Mouse (Mus musculus) hindbrain, embryonic 10.5 days (tissue): ENCODE measurements around the gene 6030445D17Rik. TPM values are rescaled to one million over a fixed set of nuclear protein-coding genes. Genes with fewer than 3 reads are reported as not detected.
A peak's percentile ranks its signal among the peaks of the same experiment; 100 is the strongest.

Experiments used
- DNase-seq: peaks from one replicate; pipeline ENCODE4 v3.0.0-alpha.2; 2017; ENCODE audit warnings: low spot score
- H3K27ac ChIP-seq: fragments of 300-500 bp; sonication (generic); 2 replicates; pipeline ENCODE4 v1.5.1; 2016; ENCODE audit warnings: mild to moderate bottlenecking, moderate library complexity
- H3K27me3 ChIP-seq: fragments of 300-500 bp; sonication (generic); 2 replicates; pipeline ENCODE4 v1.6.1; 2016; ENCODE audit warnings: mild to moderate bottlenecking; ENCODE audit not compliant: poor library complexity, insufficient read depth, severe bottlenecking
- H3K36me3 ChIP-seq: fragments of 300-500 bp; sonication (generic); 2 replicates; pipeline ENCODE4 v1.6.1; 2016; ENCODE audit warnings: mild to moderate bottlenecking, moderate library complexity
- H3K4me1 ChIP-seq: fragments of 300-500 bp; sonication (generic); replicated peaks from 2 replicates; pipeline ENCODE4 v1.6.1; 2016; ENCODE audit warnings: mild to moderate bottlenecking
- H3K4me3 ChIP-seq: fragments of 300-500 bp; sonication (generic); 2 replicates; pipeline ENCODE4 v1.5.1; 2016; ENCODE audit warnings: mild to moderate bottlenecking, moderate library complexity
- H3K9me3 ChIP-seq: fragments of 300-500 bp; sonication (generic); 2 replicates; pipeline ENCODE4 v1.6.1; 2016; ENCODE audit warnings: mild to moderate bottlenecking, moderate library complexity
- whole genome bisulfite sequencing: fragments of 180-500 bp; shearing (Covaris S2); methylation state at CpG from one replicate; pipeline ENCODE4 v1.1.7; 2016; 5-methylcytosine and 5-hydroxymethylcytosine counted together
- polyA plus RNA-seq: library from polyadenylated mRNA; unstranded; fragments of >200 nt; fragmentation: Nextera tagmentation; extraction: Ambion mirVana; gene quantifications from 2 replicates; pipeline ENCODE4 v1.2.1, GENCODE M21; 2016

6030445D17Rik gene
- 0.17 and 0.24 TPM in 2 replicates for polyA plus RNA-seq

DNA sequence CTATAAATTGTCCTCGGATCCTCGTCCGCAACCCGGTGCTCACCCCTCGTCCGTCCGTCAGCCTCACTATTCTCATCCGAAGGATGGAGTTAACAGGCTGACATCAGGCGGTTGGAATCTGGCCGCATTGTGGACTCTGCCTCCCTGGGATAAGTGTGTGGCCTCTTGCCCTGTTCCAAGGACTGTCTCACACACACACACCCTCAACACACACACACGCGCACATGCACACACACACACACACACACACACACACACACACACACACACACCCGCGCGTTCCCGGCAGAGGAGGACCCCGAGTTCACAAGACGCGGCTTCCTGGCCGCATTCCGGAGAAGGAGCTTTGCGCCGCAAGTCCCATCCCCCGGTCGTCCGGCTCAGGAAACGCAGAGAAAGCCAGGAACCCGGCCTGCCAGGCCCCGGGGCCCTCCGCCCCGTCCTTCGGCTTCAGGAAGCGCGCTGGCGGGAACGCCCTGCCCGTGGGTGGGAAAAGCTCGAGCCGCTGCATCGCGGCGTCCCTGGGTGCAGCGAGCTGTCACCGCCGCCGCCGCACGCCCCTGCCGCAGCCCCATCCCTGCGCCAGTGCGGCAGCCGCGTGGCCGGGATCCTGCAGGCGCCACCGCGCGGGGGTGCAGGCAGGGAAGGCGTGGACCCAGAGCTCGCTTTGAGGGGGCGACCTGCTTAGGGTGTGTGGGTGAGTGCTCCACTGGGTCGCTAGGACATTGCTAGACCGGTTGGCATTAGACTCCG, at the start of gene 6030445D17Rik:
Gene 6030445D17Rik, plus strand, starts transcription at position 165 of the 753 bp plus-strand sequence.
- H3K27ac ChIP-seq: peak within 1 kb of the TSS; percentile 89
- peak; percentile 76 for DNase-seq
- under 1% methylated on average over 64 of the region's 64 CpGs for WGBS
- H3K27me3 ChIP-seq: peaks cover 66% of the 10 kb centered on the region
- H3K4me1 ChIP-seq: peaks cover 39% of the 10 kb centered on the region
- peak within 1 kb of the TSS; percentile 80 for H3K4me3 ChIP-seq
- H3K9me3 ChIP-seq: no peaks in the 10 kb centered on the region
- no peaks in the 10 kb centered on the region for H3K36me3 ChIP-seq

DNA sequence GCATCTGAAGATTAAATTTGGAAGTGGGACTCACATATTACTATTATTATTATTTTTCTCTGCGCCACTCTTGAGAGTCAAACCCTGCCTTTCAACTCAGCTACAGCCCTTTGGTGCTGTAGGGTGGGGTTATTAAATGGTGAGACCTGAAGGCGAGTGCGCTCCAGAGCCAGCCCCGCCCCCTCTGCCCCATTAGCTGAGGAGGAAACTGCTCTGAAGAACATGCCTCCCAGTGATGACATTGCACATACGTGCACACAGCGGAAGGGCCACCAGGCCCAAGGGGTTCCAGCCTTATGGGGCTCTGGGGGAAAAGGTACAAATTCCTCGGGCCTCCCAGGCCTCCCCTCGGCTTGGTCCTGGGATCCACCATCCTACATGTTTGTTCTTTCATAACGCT, 46.6 kb upstream of the 6030445D17Rik start:
- Histone ChIP-seq H3K27me3 (peaks cover 29% of the 10 kb centered on the region), H3K27ac (no peak overlapping the region), H3K4me1 (peaks cover 17% of the 10 kb centered on the region), H3K9me3 (no peaks in the 10 kb centered on the region), H3K4me3 (no peak overlapping the region), H3K36me3 (no peaks in the 10 kb centered on the region)
- 89% methylated on average over 9 of the region's 9 CpGs for whole genome bisulfite sequencing
- no peak for DNase-seq

DNA sequence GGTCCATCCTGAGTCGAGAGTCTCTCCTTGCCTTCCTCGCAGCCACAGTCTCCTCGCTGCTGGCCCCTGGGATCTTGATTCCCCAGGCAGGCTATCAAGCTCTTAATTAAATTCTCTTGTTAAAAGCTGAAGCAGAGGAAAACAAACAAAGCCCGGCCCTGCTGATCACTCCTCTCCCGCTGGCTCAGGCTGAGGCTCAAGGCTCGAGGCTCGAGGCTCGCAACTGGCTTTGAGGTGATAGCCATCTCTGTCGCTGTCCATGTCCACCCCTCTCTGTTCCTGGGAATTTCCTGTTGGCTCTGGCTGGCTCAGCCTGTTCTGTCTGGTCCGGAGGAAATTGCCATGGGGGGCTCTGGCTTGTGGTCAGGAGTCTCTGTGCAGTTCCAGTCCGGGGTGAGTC, 43.1 kb upstream of the 6030445D17Rik start:
- Histone ChIP-seq H3K9me3 (no peaks in the 10 kb centered on the region), H3K27me3 (peaks cover 64% of the 10 kb centered on the region), H3K27ac (peak overlapping the region; percentile 19), H3K36me3 (no peaks in the 10 kb centered on the region), H3K4me1 (peaks cover 41% of the 10 kb centered on the region), H3K4me3 (no peak overlapping the region)
- no peak for DNase-seq
- WGBS: 12% methylated on average over 11 of the region's 11 CpGs

DNA sequence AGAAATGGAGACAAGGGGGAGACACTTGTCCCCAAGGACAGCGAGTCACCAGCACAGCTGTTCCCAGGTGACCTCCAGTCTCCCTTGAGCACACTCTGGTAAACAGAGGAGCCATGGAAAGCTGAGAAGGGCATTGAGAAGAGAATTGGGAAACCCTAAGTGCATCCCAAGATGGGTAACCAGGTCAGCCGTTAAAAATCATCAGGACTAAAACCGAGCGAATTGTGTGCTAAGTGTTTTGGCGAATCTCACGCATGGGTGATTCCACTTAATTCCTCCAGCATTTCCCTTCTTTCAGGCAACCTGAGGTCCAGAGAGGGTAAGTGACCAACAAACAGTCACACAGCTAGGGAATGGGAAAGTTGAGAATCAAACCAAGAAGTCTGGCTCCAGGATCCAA, 42.7 kb upstream of the 6030445D17Rik start:
- DNase-seq: no peak
- peaks cover 68% of the 10 kb centered on the region for H3K27me3 ChIP-seq
- peaks cover 45% of the 10 kb centered on the region for H3K4me1 ChIP-seq
- WGBS: 68% methylated on average over 6 of the region's 6 CpGs
- no peaks in the 10 kb centered on the region for H3K36me3 ChIP-seq
- no peaks in the 10 kb centered on the region for H3K9me3 ChIP-seq
- peak overlapping the region; percentile 19 for H3K27ac ChIP-seq
- H3K4me3 ChIP-seq: no peak overlapping the region

DNA sequence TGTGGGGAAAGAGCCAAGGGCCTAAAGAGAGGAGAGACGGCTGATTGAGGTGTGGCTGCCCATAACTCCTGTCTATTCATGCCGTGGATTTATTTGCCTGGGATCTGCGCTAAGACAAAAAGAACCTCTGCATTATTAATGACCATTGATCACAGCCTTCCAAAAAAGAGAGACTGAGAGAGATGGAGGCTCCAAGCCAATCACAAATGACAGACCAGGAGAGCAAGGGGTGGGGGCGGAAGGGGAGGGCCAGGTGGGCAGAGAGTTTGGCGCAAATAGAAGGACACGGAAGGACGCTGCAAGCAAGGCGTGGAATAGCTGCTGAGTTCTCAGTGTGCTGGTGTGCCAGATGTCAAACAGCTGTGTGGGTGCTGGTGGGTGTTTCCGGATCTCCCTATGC, 38.8 kb upstream of the 6030445D17Rik start, which contains the start of gene Htr1d:
Gene Htr1d, plus strand, starts transcription at position 301 of the 400 bp plus-strand sequence.
- Histone ChIP-seq H3K36me3 (no peaks in the 10 kb centered on the region), H3K27me3 (peaks cover 93% of the 10 kb centered on the region), H3K9me3 (no peaks in the 10 kb centered on the region), H3K4me1 (peaks cover 51% of the 10 kb centered on the region), H3K4me3 (peak within 1 kb of the TSS; percentile 59), H3K27ac (peak within 1 kb of the TSS; percentile 76)
- 82% methylated on average over 9 of the region's 9 CpGs for WGBS
- no peak for DNase-seq

DNA sequence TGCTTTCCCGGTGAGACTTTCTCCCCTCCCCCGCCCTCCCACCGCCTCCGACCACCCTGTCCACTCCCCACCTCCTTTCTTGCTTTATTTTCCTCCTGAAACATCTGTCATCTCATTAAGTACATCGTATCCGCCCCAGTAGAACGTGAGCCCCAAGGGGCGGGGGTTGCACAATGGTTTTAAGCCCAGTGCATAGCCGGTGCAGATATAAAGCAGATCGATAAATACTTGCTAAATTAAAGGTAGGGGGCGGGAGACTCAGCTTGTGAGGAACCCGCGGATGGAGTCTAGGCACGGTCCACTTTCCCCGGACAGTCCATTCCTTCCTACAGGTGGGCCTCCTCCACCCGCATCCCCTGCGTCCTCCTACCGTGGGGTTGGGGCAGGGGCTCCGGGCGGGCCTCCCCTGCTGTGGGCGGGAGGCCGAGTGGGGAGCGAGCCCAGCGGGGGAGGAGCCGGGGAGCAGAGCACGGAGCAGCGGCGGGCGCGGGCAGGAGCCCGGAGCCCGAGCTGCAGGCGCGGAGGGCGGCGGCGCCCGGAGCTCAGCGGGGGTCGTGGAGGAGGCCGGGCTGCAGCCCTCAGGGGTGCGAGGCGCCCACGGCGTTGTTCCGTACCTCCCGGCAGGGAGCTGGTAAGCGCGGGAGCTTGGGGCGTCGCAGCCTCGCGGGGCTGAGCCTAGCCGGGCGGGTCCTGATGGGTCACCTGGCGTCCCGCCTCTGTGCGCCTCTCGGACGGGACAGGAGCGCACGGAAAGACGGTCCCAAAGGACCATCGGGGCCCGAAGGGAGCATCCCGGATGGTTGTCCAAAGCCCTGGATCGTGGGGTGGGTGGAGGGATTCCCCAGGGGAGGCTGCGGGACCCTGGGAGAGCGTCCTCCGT, 37.7 kb upstream of the 6030445D17Rik start:
- Histone ChIP-seq H3K36me3 (no peaks in the 10 kb centered on the region), H3K4me1 (peaks cover 44% of the 10 kb centered on the region), H3K9me3 (no peaks in the 10 kb centered on the region), H3K4me3 (peak overlapping the region; percentile 59), H3K27ac (peak overlapping the region; percentile 76), H3K27me3 (peaks cover 92% of the 10 kb centered on the region)
- DNase-seq: peak; percentile 37
- 3% methylated on average over 70 of the region's 70 CpGs for WGBS

DNA sequence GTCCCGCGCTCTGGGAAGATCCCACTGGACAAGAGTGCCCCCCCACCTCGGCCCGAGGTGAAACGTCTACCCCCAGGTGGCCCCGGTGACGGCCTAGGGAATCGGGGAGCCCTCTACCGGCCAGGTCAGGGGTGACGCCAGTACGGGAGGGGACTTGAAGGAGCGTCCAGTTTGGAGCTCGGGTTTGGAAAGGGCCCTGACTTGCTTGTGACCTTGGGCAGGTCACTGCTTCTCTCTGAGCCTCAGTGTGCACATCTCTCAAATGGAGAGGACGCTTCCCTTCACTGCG, 37.1 kb upstream of the 6030445D17Rik start:
- Histone ChIP-seq H3K4me3 (peak overlapping the region; percentile 59), H3K9me3 (no peaks in the 10 kb centered on the region), H3K27ac (peak overlapping the region; percentile 76; the same call in 1 of the 2 replicates), H3K27me3 (peaks cover 94% of the 10 kb centered on the region), H3K4me1 (peaks cover 44% of the 10 kb centered on the region), H3K36me3 (no peaks in the 10 kb centered on the region)
- WGBS: 4% methylated on average over 15 of the region's 15 CpGs
- no peak for DNase-seq

DNA sequence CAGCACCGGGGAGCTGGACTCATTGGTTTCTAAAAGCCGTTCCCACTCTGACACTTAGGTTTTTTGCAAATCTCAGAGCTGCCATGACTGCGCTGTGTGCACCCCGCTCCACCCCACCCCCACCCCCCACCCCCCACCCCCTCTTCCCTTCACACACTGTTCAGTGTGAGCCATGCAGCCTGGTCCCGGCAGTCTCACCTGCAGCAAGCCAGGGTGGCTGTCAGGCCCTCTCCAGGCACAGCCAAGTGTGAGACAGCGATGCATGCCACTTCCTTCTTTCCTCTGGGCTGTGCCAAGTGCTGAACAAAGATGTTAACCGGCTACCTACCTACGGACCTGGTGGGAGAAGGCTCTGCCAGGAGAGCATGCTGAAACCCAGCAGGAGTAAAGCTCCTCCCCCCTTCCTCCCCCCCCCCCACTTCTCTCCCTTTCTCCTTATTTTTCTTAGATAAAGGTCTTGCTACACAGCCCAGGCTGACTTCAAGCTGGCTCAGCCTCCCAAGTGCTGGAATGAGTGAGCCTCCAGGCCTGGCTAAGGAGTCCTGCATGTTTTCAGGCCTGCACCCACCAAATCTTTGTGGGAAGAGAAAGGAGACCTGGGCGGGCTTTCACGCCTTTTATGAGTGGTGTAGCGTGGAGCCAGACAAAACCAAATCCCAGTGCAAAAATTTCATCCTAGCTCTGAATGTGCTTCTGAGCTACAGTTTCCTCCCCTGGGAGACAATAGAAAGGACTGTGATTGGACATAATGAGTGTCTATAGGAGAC, 31.3 kb upstream of the 6030445D17Rik start:
- H3K27me3 ChIP-seq: peaks cover 45% of the 10 kb centered on the region
- peak overlapping the region; percentile 16; the same call in 1 of the 2 replicates for H3K4me3 ChIP-seq
- peaks cover 22% of the 10 kb centered on the region for H3K4me1 ChIP-seq
- no peaks in the 10 kb centered on the region for H3K9me3 ChIP-seq
- H3K36me3 ChIP-seq: no peaks in the 10 kb centered on the region
- DNase-seq: no peak
- H3K27ac ChIP-seq: peak overlapping the region; percentile 76
- WGBS: 35% methylated on average over 11 of the region's 11 CpGs

DNA sequence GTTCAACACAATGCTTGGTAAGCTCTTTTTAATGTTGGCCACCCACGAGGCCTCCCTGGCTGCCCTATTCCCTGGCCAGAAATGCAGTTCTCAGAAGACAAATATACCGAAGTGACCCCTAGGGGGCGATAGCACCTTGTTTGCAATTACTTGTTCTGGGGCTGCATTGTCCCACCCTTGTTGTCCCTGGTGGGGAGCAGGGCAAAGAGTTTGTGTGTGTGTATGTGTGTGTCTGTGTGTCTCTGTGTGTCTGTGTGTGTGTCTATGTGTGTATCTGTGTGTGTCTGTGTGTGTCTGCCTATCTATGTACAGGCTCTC, 30.7 kb upstream of the 6030445D17Rik start:
- 0 out of 2 replicates have a peak overlapping the region, but pooled peaks have one; percentile 16 for H3K4me3 ChIP-seq
- no peaks in the 10 kb centered on the region for H3K9me3 ChIP-seq
- peaks cover 26% of the 10 kb centered on the region for H3K4me1 ChIP-seq
- peak overlapping the region; percentile 76; the same call in 1 of the 2 replicates for H3K27ac ChIP-seq
- peak; percentile 79 for DNase-seq
- peaks cover 39% of the 10 kb centered on the region for H3K27me3 ChIP-seq
- H3K36me3 ChIP-seq: no peaks in the 10 kb centered on the region
- 0% methylated on average over 3 of the region's 3 CpGs for WGBS

DNA sequence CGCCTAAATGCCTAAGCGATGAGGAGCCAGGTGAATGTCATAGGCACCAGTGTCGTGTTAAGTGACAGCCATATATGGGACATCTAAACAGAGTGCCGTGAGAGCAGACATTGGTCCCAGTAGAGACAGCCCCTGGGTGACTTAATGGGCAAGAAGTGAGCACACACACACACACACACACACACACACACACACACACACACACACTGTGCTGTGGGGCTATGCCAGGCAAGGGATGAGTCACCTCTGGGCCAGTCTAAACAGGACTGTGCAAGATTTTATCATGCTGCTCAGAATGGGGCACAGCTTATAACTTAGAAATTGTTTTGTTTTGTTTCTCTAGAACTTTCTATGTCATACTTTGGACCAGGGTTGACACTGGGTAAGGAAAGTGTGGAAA, 28.0 kb upstream of the 6030445D17Rik start:
- Histone ChIP-seq H3K27ac (no peak overlapping the region), H3K4me3 (no peak overlapping the region), H3K27me3 (peaks cover 19% of the 10 kb centered on the region), H3K4me1 (peaks cover 37% of the 10 kb centered on the region), H3K36me3 (no peaks in the 10 kb centered on the region), H3K9me3 (no peaks in the 10 kb centered on the region)
- WGBS: 90% methylated on average over 4 of the region's 4 CpGs
- DNase-seq: no peak

DNA sequence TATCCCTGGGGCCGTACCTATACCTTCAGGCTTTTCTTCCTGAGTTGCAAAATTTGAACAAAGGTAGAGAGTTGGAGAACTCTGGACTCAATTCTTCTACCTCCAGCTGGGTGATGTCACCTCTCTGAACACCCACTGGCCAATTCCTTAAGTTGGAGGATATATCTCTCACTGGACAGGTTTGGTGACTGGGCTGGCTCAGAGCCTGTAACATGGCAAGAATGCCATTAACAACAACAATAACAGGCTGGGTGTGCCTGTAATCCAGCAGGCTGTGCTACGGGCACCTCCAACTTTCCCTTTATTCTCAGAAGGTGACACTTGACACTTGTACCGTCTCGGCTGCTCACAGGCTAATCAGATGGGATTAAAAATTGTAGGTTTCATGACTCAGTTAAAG, 22.9 kb upstream of the 6030445D17Rik start:
- DNase-seq: no peak
- Histone ChIP-seq H3K27ac (no peak overlapping the region), H3K4me1 (peaks cover 15% of the 10 kb centered on the region), H3K9me3 (no peaks in the 10 kb centered on the region), H3K27me3 (no peaks in the 10 kb centered on the region), H3K4me3 (no peak overlapping the region), H3K36me3 (no peaks in the 10 kb centered on the region)
- 70% methylated on average over 4 of the region's 4 CpGs for WGBS

DNA sequence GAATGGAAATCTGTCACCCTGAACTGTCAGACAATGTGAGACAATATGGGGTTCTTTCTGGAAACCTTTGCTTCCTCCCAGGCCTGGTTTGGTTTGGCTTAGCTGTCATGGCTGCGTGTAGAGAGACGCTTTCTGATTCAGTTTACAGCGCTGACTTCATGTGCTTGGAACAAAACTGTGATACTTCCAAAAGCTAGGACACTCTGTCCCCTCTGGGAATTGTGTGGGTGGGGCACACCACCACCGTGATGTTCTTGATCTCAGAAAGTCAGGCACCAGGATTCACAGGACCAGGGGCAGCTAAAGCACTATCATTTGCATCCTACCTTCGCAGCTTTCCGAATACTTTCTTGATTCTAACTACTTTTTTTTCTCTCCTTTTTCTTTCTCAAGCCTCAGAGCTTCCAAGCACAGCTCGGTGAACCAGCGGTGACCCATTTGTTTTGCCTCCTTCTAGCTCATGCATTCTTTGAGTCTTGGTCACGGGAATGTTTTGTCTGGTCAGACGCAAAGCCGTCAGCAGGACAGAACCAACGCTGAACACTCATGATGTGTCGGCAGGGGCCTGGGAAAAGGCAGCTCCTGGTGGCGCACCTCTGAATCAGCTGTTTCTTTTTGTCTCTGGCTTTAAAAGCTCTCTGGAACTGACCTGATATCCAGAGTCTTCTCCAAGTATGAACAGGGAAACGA, 20.6 kb upstream of the 6030445D17Rik start:
- peaks cover 9% of the 10 kb centered on the region for H3K4me1 ChIP-seq
- no peaks in the 10 kb centered on the region for H3K9me3 ChIP-seq
- WGBS: 69% methylated on average over 15 of the region's 15 CpGs
- no peak overlapping the region for H3K27ac ChIP-seq
- no peak overlapping the region for H3K4me3 ChIP-seq
- no peaks in the 10 kb centered on the region for H3K27me3 ChIP-seq
- H3K36me3 ChIP-seq: no peaks in the 10 kb centered on the region
- no peak for DNase-seq
